Mouse (Mus musculus) intestine, embryonic 16.5 days (tissue): ENCODE data around the gene U2surp. TPM values are rescaled to one million over a fixed set of nuclear protein-coding genes. Genes with fewer than 3 reads are reported as not detected.

ENCODE experiments used
- ATAC-seq: fragments of 200-750 bp; cut with Nextera tagmentation; 2 replicates; pipeline ENCODE4 v1.8.0; 2017; ENCODE audit warnings: moderate TSS enrichment, moderate library complexity
- H3K27ac ChIP-seq: fragments of 300-500 bp; sonication (generic); 2 replicates; pipeline ENCODE4 v1.5.1; 2014; ENCODE audit warnings: mild to moderate bottlenecking, low read length
- H3K27me3 ChIP-seq: fragments of 300-500 bp; sonication (generic); replicated peaks from 2 replicates; pipeline ENCODE4 v1.6.1; 2014; ENCODE audit warnings: low read length, control low read depth, mixed read lengths; ENCODE audit not compliant: control insufficient read depth, insufficient read depth
- H3K36me3 ChIP-seq: fragments of 300-500 bp; sonication (generic); 2 replicates; pipeline ENCODE4 v1.6.1; 2014; ENCODE audit warnings: low read length, control low read depth; ENCODE audit not compliant: control insufficient read depth, insufficient read depth
- H3K4me1 ChIP-seq: fragments of 300-500 bp; sonication (generic); 2 replicates; pipeline ENCODE4 v1.6.1; 2014; ENCODE audit warnings: low read length, control low read depth, mixed read lengths; ENCODE audit not compliant: control insufficient read depth, insufficient read depth
- H3K4me2 ChIP-seq: fragments of 300-500 bp; sonication (generic); 2 replicates; pipeline ENCODE4 v1.6.1; 2014; ENCODE audit warnings: low read depth, low read length, control low read depth
- H3K4me3 ChIP-seq: fragments of 300-500 bp; sonication (generic); 2 replicates; pipeline ENCODE4 v1.5.1; 2014; ENCODE audit warnings: mild to moderate bottlenecking, low read length
- H3K9ac ChIP-seq: fragments of 300-500 bp; sonication (generic); 2 replicates; pipeline ENCODE4 v1.6.1; 2014; ENCODE audit warnings: low read depth, low read length
- H3K9me3 ChIP-seq: fragments of 300-500 bp; sonication (generic); 2 replicates; pipeline ENCODE4 v1.6.1; 2016; ENCODE audit warnings: low read length, control low read depth; ENCODE audit not compliant: control insufficient read depth
- WGBS: fragments of 180-500 bp; shearing (Covaris S2); extraction: QIAGEN DNeasy Blood & Tissue Kit; methylation state at CpG from one replicate; pipeline ENCODE4 v1.1.7; 2014; 5-methylcytosine and 5-hydroxymethylcytosine counted together
- polyA plus RNA-seq: library from polyadenylated mRNA; unstranded; fragments of >200 nt; fragmentation: Nextera tagmentation; extraction: Ambion mirVana; gene quantifications from 2 replicates; pipeline ENCODE4 v1.2.1, GENCODE M21; 2015

U2surp gene
- polyA plus RNA-seq, 1 experiment from 2014 or later = 109 TPM

DNA sequence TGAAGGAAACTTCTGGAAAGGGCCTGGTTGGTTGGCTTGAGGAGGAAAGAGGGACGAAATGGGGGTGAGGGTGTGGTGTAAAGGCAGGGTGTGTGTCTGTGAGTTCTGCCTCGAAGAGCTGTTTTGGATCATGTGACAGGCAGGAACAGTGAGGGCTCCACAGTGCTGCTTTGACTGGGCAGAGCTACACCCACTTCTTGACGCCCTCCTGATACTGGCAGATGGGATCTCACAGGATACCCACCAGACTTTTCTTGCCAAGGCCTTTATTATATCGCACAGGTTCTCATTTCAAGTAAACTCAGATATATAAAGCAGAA, 75.5 kb downstream of the U2surp start:
- no peak overlapping the region for H3K27ac ChIP-seq
- no peak overlapping the region for H3K9ac ChIP-seq
- no peak overlapping the region for H3K4me3 ChIP-seq
- no peak for ATAC-seq
- no peaks in the 10 kb centered on the region for H3K36me3 ChIP-seq
- no peaks in the 10 kb centered on the region for H3K9me3 ChIP-seq
- no peaks in the 10 kb centered on the region for H3K4me1 ChIP-seq
- 80% methylated on average over 4 of the region's 4 CpGs for WGBS
- no peak overlapping the region for H3K4me2 ChIP-seq
- H3K27me3 ChIP-seq = no peaks in the 10 kb centered on the region

DNA sequence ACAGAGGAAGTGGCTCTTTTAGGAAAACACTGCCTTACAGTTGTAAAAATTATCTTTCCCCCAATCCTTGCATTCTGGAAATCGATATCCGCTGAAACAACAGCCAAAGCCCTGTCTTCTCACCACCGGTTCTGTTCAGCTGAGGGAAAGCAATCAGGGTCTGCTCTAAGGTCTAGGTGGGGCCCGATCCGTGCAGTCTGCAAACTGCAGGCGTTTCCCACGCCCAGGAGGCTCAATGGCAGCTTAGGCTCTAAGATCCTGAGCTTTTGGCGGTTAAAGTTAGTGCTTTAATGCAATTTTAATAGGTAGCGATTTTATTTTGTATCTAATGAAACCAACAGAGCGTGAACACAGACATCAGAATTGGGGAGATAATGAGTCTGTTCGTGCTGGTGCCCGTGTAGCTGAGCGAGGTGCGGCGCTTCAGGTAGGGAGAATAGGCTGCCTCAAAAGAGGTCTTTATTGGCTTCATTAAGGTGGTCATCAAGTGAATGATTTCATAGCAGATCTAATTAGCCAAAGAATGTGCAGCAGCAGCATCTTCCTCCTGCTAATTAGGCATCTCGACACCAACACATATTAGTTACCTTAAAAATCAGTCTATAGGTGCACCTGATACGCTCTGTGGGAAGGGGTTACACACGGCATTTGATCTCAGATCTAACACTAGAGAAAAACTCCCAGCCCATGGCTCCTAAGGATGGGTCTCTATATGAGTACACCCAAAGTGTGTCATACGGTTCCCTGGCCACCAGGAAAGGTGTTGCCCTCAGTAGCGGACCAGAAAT, 76.1 kb downstream of the U2surp start:
- Histone ChIP-seq H3K4me3 (no peak overlapping the region), H3K9me3 (no peaks in the 10 kb centered on the region), H3K27ac (no peak overlapping the region), H3K4me2 (no peak overlapping the region), H3K9ac (no peak overlapping the region), H3K27me3 (no peaks in the 10 kb centered on the region), H3K36me3 (no peaks in the 10 kb centered on the region), H3K4me1 (no peaks in the 10 kb centered on the region)
- ATAC-seq = no peak
- 78% methylated on average over 20 of the region's 20 CpGs for WGBS

DNA sequence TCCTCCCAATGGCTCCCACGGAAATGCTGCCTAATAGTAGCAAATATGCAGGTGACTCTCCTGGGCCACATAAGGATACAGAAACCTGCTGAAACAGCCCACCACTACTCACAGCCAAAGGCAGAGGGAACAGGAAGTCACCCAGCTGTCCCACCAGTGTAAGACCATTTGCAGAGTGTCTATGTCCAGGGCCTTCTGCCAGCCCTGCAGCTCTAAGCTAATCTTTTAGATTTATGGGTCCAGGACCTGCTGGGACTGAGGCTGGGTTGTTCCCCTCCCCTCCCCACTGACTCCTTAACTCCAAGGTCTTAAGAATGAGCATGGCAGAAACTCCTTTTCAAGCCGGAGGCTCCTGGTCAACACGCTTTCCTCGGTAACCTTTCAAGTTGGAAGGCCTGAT, 83.5 kb downstream of the U2surp start:
- H3K27me3 ChIP-seq = no peaks in the 10 kb centered on the region
- ATAC-seq = no peak
- H3K36me3 ChIP-seq = no peaks in the 10 kb centered on the region
- H3K4me3 ChIP-seq = no peak overlapping the region
- no peak overlapping the region for H3K9ac ChIP-seq
- no peak overlapping the region for H3K27ac ChIP-seq
- no peaks in the 10 kb centered on the region for H3K4me1 ChIP-seq
- H3K4me2 ChIP-seq = no peak overlapping the region
- H3K9me3 ChIP-seq = no peaks in the 10 kb centered on the region
- 71% methylated on average over 4 of the region's 4 CpGs for WGBS

DNA sequence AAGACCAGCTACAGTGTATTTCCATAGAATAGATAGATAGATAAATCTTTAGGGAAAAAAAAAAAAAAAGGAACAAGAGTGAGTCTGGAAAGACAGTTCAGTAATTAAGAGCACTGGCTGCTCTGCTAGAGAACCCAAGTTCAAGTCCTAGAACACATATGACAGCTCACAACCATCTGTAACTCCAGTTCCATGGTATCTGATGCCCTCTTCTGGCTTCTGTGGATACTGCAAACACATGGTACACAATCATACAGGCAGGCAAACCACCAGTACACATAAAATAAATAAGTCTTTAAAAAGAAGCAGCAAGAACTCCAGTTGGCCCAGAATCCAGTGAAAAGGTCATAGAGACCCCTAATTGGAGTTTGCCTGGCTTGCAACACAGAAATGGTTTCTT, 97.9 kb downstream of the U2surp start:
- Histone ChIP-seq H3K4me3 (no peak overlapping the region), H3K9ac (no peak overlapping the region), H3K9me3 (no peaks in the 10 kb centered on the region), H3K4me2 (no peak overlapping the region), H3K27me3 (0 out of 2 replicates have a peak, but pooled peaks cover 2% of the 10 kb centered on the region), H3K36me3 (no peaks in the 10 kb centered on the region), H3K27ac (no peak overlapping the region), H3K4me1 (no peaks in the 10 kb centered on the region)
- no peak for ATAC-seq

DNA sequence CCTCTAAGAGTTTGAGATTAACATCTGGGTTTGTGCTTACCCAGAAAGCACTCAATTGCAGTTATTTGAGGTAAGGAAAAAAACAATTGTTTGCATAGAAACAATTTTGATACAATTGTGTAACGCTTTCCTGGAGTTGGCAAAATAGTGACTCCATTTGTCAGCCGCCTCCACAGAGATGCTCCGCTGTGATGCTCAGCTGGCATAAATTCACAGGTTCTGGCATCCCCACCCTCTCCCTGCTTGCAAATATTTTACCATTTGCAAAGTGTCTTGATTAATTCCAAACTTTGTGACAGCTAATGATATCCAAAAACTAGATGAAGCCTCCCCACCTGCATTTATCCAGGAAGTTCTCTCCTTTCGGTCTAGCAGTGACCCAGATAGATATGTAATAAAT, 99.7 kb downstream of the U2surp start:
- no peaks in the 10 kb centered on the region for H3K9me3 ChIP-seq
- ATAC-seq = no peak
- 72% methylated on average over 4 of the region's 4 CpGs for WGBS

DNA sequence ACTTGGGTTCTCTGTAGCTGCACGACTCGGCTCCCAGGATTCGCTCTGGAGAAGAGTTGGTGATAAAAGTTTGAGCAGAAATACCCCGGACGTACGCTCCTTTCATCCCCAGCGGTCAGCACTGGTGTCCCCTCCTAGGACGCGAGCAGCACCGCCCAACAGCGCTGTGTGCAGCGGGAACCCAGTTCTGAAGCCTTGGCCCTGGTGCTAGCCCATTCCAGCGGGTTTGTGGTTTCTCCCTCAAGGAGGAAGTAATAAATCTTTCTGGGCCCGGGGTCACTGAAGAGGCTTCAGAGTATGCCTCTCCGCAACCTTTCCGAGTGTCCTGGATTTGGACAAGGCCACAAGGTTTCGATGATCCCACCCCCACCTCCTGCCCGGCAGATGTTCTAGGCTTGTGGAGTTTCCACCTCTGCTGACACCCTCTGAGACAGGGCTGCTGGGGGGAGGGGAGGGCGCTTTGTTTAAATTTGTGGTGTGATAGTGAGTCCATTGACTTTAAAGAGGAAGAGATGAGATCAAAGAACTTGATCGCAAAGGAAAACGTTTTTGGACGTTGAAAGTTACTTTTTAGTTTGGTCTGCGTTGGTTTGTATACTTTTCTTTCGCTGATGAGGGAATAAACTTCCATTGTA, 104.1 kb downstream of the U2surp start:
- WGBS = under 1% methylated on average over 24 of the region's 24 CpGs
- peak overlapping the region; percentile 74 for H3K9ac ChIP-seq
- peak overlapping the region; percentile 87 for H3K27ac ChIP-seq
- H3K4me3 ChIP-seq = peak overlapping the region; percentile 68
- H3K36me3 ChIP-seq = no peaks in the 10 kb centered on the region
- H3K27me3 ChIP-seq = peaks cover 26% of the 10 kb centered on the region
- peaks cover 8% of the 10 kb centered on the region for H3K4me1 ChIP-seq
- peak; percentile 58 for ATAC-seq
- peak overlapping the region; percentile 98 for H3K4me2 ChIP-seq
- H3K9me3 ChIP-seq = no peaks in the 10 kb centered on the region

More for the DNA sequence above, 99.7 kb downstream of the U2surp start:
- no peak overlapping the region for H3K27ac ChIP-seq
- H3K4me2 ChIP-seq = no peak overlapping the region
- no peak overlapping the region for H3K9ac ChIP-seq
- peaks cover 5% of the 10 kb centered on the region for H3K27me3 ChIP-seq
- H3K4me3 ChIP-seq = no peak overlapping the region
- H3K36me3 ChIP-seq = no peaks in the 10 kb centered on the region
- no peaks in the 10 kb centered on the region; the same call in 1 of the 2 replicates for H3K4me1 ChIP-seq

Other genes with a start within 250 kb of the U2surp start
- gene Chst2, start 105.3 kb downstream of the U2surp start, polyA plus RNA-seq = 3.7 and 4.1 TPM in 2 replicates
- gene Paqr9, start 47.7 kb upstream of the U2surp start, polyA plus RNA-seq = 0.67 and 0.87 TPM in 2 replicates
- 0.40 and 0.89 TPM in 2 replicates for gene Pcolce2, start 125.6 kb upstream of the U2surp start, polyA plus RNA-seq
- 0.75 and 2.0 TPM in 2 replicates for gene Trpc1, start 238.4 kb upstream of the U2surp start, polyA plus RNA-seq